Mouse (Mus musculus) naive thymus-derived CD4-positive, alpha-beta T cell, adult 2 months (primary cell): ENCODE results near the gene Trim69.

ENCODE experiments used
- DNase-seq: peaks from one replicate; pipeline ENCODE4 v3.0.0-alpha.2; 2011; ENCODE audit warnings: low read depth

The Trim69 gene

GRCm38 (mm10) chr2:122160680-122161079 lies at the start of gene Trim69:
TSS of gene Trim69 (plus strand) at chr2:122160700.
- peak; percentile 89 for DNase-seq

DNA sequence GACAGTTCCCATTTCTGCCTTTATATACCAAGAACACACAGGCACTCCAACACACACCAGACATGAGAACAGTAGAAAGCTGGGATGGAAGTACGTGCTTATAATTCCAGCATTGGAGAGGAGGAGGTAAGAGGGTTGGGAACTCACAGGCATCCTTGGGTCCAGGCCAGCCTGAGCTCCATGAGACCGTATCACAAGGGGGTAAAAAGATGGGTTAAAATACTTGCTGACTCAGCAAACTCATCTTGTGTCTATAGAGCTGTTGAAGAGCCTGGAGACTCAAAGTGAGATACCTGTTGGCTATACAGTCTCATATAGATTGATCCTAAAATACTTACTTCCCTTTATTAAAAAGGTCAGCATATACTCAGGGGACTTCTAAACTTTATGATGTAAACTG lies 43.6 kb upstream of the Trim69 start:
- no peak for DNase-seq

GRCm38 (mm10) chr2:122117961-122118958 lies 42.2 kb upstream of the Trim69 start, which contains the start of gene Spg11:
TSS of gene Spg11 (minus strand) at chr2:122118386.
- DNase-seq, result peak; percentile 99

- peak; percentile 60 for DNase-seq
Measured at GRCm38 (mm10) chr2:122125680-122126572, 34.6 kb upstream of the Trim69 start.

DNA sequence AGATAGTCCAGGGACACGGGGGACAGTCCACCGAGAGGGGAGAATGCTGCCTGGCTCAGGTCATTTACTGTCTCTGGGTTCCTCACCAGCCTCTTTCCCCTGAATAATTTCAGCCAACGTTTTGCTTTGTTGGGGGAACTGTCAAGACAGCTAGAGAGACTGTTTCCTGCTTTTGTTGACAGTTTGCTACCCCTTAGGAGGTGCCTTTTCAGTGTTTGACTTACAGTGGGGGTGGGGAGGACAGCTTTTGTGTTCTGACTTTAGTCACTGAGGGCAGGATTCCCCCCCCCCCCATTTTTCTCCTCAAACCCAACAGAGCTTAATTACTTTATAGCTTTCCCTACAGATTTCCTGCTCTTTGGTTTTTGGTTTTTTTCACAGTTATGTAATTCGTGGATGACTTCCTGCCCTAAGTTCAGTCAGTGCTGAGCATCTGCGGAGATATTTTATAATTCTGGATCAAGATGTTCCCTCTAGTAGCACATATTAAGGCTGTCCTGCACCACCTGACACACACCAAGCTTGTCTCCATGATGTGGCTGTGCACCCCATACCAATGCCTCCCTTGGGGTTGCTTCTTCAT lies 33.6 kb upstream of the Trim69 start:
- DNase-seq, result peak; percentile 49

DNA sequence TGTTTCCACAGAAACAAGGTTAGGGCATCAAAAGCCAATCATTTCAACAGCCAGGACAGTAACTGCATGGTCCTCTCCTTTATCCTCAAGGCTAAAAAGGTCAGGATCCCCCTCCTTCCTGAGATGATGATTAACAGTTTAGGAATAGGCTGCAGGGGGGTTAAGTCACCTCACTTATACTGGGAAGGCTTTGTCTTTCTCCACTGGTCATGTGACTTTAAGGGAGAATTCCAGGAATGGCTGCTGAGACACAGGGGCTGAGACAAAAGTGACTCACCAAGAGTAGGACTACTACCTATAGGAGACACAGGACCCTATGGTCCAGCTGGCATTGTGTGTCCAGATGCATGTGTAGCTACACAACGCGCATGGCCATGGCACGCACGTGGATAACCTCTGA lies 32.9 kb upstream of the Trim69 start:
- DNase-seq, result no peak

DNA sequence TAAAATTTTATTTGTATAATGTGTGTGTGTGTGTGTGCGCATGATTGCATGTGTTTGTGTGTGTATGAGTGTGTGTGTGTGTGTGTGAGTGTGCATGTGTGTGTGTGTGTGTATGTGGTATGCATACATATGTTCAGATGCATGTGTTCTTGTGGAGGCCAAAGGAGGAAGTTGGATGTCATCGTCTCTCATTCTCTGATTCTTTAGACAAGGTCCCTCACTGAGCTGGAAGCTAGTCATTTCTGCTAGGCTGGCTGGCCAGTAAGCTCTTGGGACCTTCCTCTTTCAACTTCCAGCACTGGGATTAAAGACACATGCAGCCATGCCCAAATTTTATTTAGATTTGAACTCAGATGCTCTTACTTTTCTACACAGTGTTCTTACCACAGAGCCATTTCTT lies 28.4 kb upstream of the Trim69 start:
- no peak for DNase-seq

DNA sequence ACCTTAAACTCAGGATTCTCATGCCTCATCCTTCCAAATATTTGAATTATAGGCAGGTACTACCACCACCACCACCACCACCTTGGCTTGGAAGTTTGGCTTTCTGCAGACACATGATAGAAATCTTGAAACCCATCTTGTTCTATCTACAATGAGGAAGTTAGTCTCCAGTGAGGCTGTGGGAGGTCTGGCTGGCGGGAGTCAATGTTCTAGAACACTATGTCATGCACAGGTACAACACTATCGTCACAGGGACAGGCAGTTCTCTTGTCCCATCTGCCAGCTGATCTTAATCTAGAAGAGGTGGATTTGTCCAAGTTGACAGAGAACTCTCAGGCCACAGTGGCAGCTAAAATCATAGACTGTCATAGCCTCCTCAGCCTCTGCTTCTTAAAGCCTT lies 27.9 kb upstream of the Trim69 start:
- DNase-seq, result no peak

GRCm38 (mm10) chr2:122137839-122138465 lies 22.5 kb upstream of the Trim69 start:
- peak; percentile 17 for DNase-seq

DNA sequence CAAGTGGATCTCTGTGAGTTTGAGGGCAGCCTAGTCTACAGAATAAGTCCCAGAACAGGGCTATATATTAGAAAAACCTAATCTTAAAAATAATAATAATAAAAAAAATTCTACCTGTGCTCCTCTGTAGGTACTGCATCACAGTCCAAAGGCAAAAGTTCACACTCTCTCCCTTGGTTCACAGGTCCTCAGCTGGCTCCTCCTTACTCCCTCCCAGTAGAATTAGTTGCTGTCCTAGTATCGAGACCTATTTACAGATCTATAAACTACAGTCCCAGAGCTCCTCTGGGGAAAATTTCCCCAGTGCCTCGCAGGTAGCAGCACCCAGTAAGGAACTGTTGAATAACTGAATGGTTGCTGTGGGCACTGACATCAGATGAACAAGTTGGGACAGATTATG lies 19.7 kb upstream of the Trim69 start:
- no peak for DNase-seq

DNA sequence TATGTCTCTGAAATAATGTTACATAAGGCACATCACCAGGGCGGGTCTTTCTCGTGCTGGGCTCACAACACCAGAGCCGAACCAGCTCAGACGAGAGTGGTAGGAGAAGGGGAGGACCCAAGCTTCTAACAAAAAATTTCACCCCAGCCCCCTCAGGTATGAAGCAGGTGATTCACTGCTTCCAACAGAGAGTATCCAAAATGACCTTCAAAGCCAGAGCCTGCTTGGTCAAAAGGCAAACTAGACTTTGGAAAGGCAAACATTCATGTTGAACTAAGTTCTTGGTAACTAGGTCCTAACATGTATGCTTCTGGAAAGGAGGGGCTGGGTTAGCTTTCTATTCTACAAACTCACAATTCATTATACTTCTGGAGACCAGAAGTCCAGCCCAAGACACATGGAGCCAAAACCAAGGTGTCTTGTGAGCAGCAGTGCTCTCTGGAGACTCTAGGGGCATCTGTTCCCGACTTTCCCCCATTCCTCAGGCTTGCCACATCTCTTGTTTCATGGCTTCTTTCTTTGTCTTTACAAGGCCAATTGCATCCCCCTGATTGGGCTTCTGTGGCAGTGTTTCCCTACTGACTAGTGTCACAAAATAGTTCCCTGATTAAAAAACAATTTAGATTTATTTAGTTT lies 19.1 kb upstream of the Trim69 start:
- DNase-seq, result no peak

DNA sequence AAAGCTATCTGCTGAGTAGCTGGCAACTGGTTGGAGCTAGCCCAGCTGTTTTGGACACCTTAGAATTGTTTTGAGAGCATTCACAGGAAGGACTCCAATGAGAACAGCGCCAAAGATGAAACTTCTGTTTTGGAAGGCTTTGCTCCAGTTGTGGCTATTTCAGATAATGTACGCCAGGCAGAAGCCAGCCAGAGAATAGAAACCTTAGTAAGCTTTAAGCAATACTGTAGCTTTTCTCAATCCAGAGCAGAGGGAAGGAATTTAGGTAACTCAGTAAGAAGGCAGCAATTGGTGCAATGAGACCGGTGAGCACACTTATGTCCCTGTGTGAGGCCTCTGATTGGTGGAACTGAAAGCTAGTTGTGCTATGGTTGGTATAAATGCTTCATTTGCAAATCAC lies 17.4 kb upstream of the Trim69 start:
- DNase-seq, result no peak

GRCm38 (mm10) chr2:122145756-122146155 lies 14.7 kb upstream of the Trim69 start:
- DNase-seq, result peak; percentile 65

DNA sequence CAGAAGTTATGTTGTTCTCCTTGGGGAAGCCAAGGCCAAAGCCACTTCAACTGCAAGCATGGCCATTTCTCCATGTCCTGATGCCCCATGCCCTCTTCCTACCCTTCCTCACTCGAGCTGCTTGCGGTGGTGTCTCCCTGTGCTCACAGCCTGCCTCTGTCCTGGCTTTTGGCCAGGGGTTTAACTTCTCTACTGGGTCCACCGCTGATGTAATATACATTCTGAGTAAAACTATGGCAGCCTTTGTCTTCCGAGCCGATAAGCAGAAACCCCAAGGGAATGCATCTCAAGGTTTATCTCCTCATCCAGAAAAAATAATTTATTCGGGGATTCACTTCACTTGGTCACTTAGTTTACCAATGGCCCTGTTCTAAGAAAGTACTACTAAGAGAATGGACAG lies 13.8 kb upstream of the Trim69 start:
- DNase-seq, result peak; percentile 51

DNA sequence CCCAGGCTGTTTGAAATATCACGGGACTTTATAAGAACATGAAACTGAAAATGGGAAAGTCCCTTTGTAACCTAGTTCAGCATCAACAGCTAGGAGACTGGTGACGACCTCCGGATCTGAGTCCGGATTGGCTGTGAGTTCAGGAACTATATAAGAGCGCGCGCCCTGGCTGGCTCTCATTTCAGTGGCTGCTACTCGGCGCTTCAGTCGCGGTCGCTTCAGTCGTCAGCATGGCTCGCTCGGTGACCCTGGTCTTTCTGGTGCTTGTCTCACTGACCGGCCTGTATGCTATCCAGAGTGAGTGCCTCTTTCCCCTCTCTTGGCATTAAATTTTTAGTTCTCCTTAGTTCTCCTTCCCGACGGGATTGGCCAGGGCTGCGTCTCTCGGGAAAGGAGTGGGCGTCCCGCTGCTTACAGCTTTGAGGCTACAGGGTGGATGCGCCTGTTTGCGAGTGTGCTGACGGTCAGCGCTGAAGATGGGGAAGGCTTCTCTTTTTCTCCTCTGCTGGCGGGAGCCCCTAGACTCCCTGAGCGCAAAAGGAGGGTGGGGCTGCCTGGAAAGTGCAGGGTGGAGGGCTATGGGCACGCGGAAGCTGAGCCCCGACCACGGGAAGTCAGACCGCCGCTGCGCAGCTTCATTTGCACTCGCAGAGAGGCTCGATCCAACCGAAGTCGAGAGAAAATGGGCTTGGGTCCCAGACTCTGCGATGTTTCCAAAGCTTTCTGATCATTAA lies 12.8 kb upstream of the Trim69 start, which contains the start of gene B2m:
B2m (plus strand) TSS at position 179 of the 734 bp plus-strand sequence.
- peak; percentile 98 for DNase-seq

GRCm38 (mm10) chr2:122148242-122148917 lies 12.1 kb upstream of the Trim69 start:
- peak; percentile 91 for DNase-seq

GRCm38 (mm10) chr2:122149316-122149715 lies 11.2 kb upstream of the Trim69 start:
- peak; percentile 54 for DNase-seq

DNA sequence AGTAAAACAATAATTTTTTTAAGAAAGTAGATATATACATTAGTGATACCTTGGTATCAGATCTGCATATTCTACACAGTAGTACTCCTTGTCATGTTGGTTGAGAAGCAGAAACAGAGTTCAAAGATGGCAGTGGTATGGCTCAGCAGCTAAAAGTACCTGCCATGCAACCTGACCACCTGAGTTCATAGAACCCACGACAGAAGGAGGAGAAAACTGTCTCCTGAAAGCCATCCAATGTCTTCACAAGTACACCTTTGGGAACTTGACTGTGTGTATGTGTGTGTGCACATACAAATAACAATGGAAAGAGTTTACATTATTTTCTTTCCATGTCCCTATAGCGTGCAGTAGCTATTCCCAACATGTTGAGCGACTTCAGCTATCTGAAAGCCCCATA lies 10.8 kb upstream of the Trim69 start:
- DNase-seq, result no peak

- no peak for DNase-seq
Measured at GRCm38 (mm10) chr2:122151221-122151620, 9.3 kb upstream of the Trim69 start.

DNA sequence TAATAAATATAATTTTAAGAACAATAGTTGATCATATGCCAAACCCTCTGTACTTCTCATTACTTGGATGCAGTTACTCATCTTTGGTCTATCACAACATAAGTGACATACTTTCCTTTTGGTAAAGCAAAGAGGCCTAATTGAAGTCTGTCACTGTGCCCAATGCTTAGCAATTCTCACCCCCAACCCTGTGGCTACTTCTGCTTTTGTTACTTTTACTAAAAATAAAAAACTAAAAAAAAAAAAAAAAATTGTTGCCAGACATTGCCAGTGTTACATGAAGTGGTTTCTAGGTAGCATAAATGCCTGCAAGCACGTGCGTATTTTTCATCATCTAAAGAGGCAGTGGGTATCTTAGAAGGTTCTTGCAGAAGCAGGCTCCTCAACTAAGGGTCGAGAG lies 7.7 kb upstream of the Trim69 start:
- DNase-seq, result no peak
